Mouse (Mus musculus): ENCODE measurements around the gene Gamt.
A peak's percentile ranks its signal among the peaks of the same experiment; 100 is the strongest.

Gene Gamt

GRCm38 (mm10) chr10:80285222-80286070 is 24.6 kb upstream of the Gamt start:
- no peak for DNase-seq (ENCODE audit: low read depth, low spot score)

GRCm38 (mm10) chr10:80282481-80283441 is 21.9 kb upstream of the Gamt start:
- DNase-seq (ENCODE audit: low read depth, low spot score): no peak

GRCm38 (mm10) chr10:80281921-80282371 is 21.1 kb upstream of the Gamt start:
- no peak for DNase-seq (ENCODE audit: low read depth, low spot score)

- no peak for DNase-seq (ENCODE audit: low read depth, low spot score)
These were observed 20.5 kb upstream of the Gamt start for GRCm38 (mm10) chr10:80281304-80281703.

GRCm38 (mm10) chr10:80279273-80279672 is 18.5 kb upstream of the Gamt start:
- no peak for DNase-seq (ENCODE audit: low read depth, low spot score)

GRCm38 (mm10) chr10:80278390-80278789 is 17.6 kb upstream of the Gamt start:
- no peak for DNase-seq (ENCODE audit: low read depth, low spot score)

- no peak for DNase-seq (ENCODE audit: low read depth, low spot score)
These were observed 15.4 kb upstream of the Gamt start for GRCm38 (mm10) chr10:80276238-80276637.

- no peak for DNase-seq (ENCODE audit: low read depth, low spot score)
These were observed 13.0 kb upstream of the Gamt start for GRCm38 (mm10) chr10:80273847-80274246.

- DNase-seq (ENCODE audit: low read depth, low spot score): no peak
These were observed 11.2 kb upstream of the Gamt start for GRCm38 (mm10) chr10:80271870-80272585.

GRCm38 (mm10) chr10:80271186-80271843 is 10.5 kb upstream of the Gamt start:
- no peak for DNase-seq (ENCODE audit: low read depth, low spot score)

- DNase-seq (ENCODE audit: low read depth, low spot score): no peak
These were observed 9.9 kb upstream of the Gamt start for GRCm38 (mm10) chr10:80270734-80271181.

- DNase-seq (ENCODE audit: low read depth, low spot score): no peak
These were observed 9.3 kb upstream of the Gamt start for GRCm38 (mm10) chr10:80270099-80270498.

- no peak for DNase-seq (ENCODE audit: low read depth, low spot score)
These were observed 4.3 kb upstream of the Gamt start for GRCm38 (mm10) chr10:80265149-80265486.

- DNase-seq (ENCODE audit: low read depth, low spot score): peak; percentile 100
These were observed 3.7 kb upstream of the Gamt start for GRCm38 (mm10) chr10:80264341-80265148.

GRCm38 (mm10) chr10:80262776-80263365 is 2.1 kb upstream of the Gamt start:
- no peak for DNase-seq (ENCODE audit: low read depth, low spot score)

- no peak for DNase-seq (ENCODE audit: low read depth, low spot score)
These were observed 1.4 kb upstream of the Gamt start for GRCm38 (mm10) chr10:80262169-80262568.

- DNase-seq (ENCODE audit: low read depth, low spot score): peak; percentile 94
These were observed 765 bp upstream of the Gamt start for GRCm38 (mm10) chr10:80261585-80261968.

- peak; percentile 53 for DNase-seq (ENCODE audit: low read depth, low spot score)
These were observed 761 bp downstream of the Gamt start for GRCm38 (mm10) chr10:80259861-80260641.

GRCm38 (mm10) chr10:80259463-80259805 is 1.4 kb downstream of the Gamt start:
- no peak for DNase-seq (ENCODE audit: low read depth, low spot score)

Data from mesoderm, embryonic 11.5 days (tissue).